Mouse (Mus musculus) thymus, postnatal 0 days (tissue): ENCODE data around the gene Stx19. TPM values are rescaled to one million over a fixed set of nuclear protein-coding genes. Genes with fewer than 3 reads are reported as not detected.

Experiments used
- DNase-seq: peaks from one replicate; pipeline ENCODE4 v3.0.0-alpha.2; 2015; ENCODE audit warnings: low spot score
- polyA plus RNA-seq: library from polyadenylated mRNA; unstranded; fragments of >200 nt; fragmentation: Nextera tagmentation; extraction: Ambion mirVana; gene quantifications from 2 replicates; pipeline ENCODE4 v1.2.1, GENCODE M21; 2015

Stx19 gene
- polyA plus RNA-seq: 0.14 and 0.33 TPM in 2 replicates

GRCm38 (mm10) chr16:62814491-62814890 is at the start of gene Stx19:
Gene Stx19, plus strand, starts transcription at chr16:62814676.
- DNase-seq: no peak

- DNase-seq: no peak
Measured at GRCm38 (mm10) chr16:62773462-62773861, 41.0 kb upstream of the Stx19 start.

GRCm38 (mm10) chr16:62776034-62776433 is 38.4 kb upstream of the Stx19 start:
- DNase-seq: no peak

- no peak for DNase-seq
Measured at GRCm38 (mm10) chr16:62778282-62778681, 36.2 kb upstream of the Stx19 start.

GRCm38 (mm10) chr16:62782229-62782628 is 32.2 kb upstream of the Stx19 start:
- peak; percentile 27 for DNase-seq

GRCm38 (mm10) chr16:62786621-62787331 is 27.7 kb upstream of the Stx19 start, which contains the start of gene Nsun3:
Gene Nsun3, minus strand, starts transcription at chr16:62786818.
- peak; percentile 99 for DNase-seq

- no peak for DNase-seq
Measured at GRCm38 (mm10) chr16:62796608-62797007, 17.9 kb upstream of the Stx19 start.

- DNase-seq: no peak
Measured at GRCm38 (mm10) chr16:62798808-62799207, 15.7 kb upstream of the Stx19 start.

- DNase-seq: no peak
Measured at GRCm38 (mm10) chr16:62799426-62799825, 15.1 kb upstream of the Stx19 start.

- DNase-seq: no peak
Measured at GRCm38 (mm10) chr16:62799839-62800238, 14.6 kb upstream of the Stx19 start.

GRCm38 (mm10) chr16:62804621-62805020 is 9.9 kb upstream of the Stx19 start:
- no peak for DNase-seq

GRCm38 (mm10) chr16:62807249-62807979 is 7.1 kb upstream of the Stx19 start:
- DNase-seq: peak; percentile 76

- DNase-seq: no peak
Measured at GRCm38 (mm10) chr16:62810855-62811254, 3.6 kb upstream of the Stx19 start.

GRCm38 (mm10) chr16:62813790-62814189 is 686 bp upstream of the Stx19 start:
- DNase-seq: no peak

- DNase-seq: no peak
Measured at GRCm38 (mm10) chr16:62822472-62822871, 8.0 kb downstream of the Stx19 start.

GRCm38 (mm10) chr16:62826156-62827001 is 11.9 kb downstream of the Stx19 start:
- peak; percentile 69 for DNase-seq

GRCm38 (mm10) chr16:62832027-62832426 is 17.6 kb downstream of the Stx19 start:
- DNase-seq: no peak

GRCm38 (mm10) chr16:62832481-62832880 is 18.0 kb downstream of the Stx19 start:
- peak; percentile 69 for DNase-seq

GRCm38 (mm10) chr16:62834016-62834735 is 19.7 kb downstream of the Stx19 start:
- no peak for DNase-seq

- no peak for DNase-seq
Measured at GRCm38 (mm10) chr16:62845341-62845740, 30.9 kb downstream of the Stx19 start.
